Mouse (Mus musculus) adrenal gland, adult (tissue): ENCODE measurements around the gene Pglyrp1.
"Not testable (repeated sequence)": the region's sequence is repeated elsewhere in the genome, so short reads cannot be mapped to it uniquely, and the experiment has no call there.

Source experiments
- DNase-seq, 2 experiments: peaks; one replicate each; pipeline ENCODE4 v3.0.0; 2022 to 2023; ENCODE audit warnings: low spot score in 1 of 2; ENCODE audit not compliant: inconsistent age in 2 of 2

Pglyrp1 gene

GRCm38 (mm10) chr7:18871031-18871430 is at the start of gene Pglyrp1:
TSS of gene Pglyrp1 (plus strand) at chr7:18871331.
- not testable (repeated sequence) for DNase-seq

- DNase-seq = no peak
Observed at GRCm38 (mm10) chr7:18821507-18821906, 49.6 kb upstream of the Pglyrp1 start, which contains the start of gene Psg17. TSS of gene Psg17 (minus strand) at chr7:18821607.

GRCm38 (mm10) chr7:18827792-18828546 is 43.2 kb upstream of the Pglyrp1 start:
- no peak for DNase-seq

GRCm38 (mm10) chr7:18828592-18828991 is 42.5 kb upstream of the Pglyrp1 start:
- DNase-seq = peak in 1 of 2 experiments; percentile 55

- no peak for DNase-seq
Observed at GRCm38 (mm10) chr7:18829545-18829944, 41.6 kb upstream of the Pglyrp1 start.

GRCm38 (mm10) chr7:18832298-18832697 is 38.8 kb upstream of the Pglyrp1 start:
- no peak for DNase-seq

- peak in 1 of 2 experiments; percentile 67 for DNase-seq
Observed at GRCm38 (mm10) chr7:18839865-18840264, 31.3 kb upstream of the Pglyrp1 start, which contains the start of gene Mill2. TSS of gene Mill2 (plus strand) at chr7:18839966.

- peak; percentile 62 to 82 for DNase-seq
Observed at GRCm38 (mm10) chr7:18840386-18841173, 30.6 kb upstream of the Pglyrp1 start.

- peak in 1 of 2 experiments; percentile 28 for DNase-seq
Observed at GRCm38 (mm10) chr7:18841174-18841567, 30.0 kb upstream of the Pglyrp1 start.

GRCm38 (mm10) chr7:18844811-18845210 is 26.3 kb upstream of the Pglyrp1 start:
- no peak for DNase-seq

GRCm38 (mm10) chr7:18848395-18848794 is 22.7 kb upstream of the Pglyrp1 start:
- DNase-seq = no peak

- peak; percentile 12 to 70 for DNase-seq
Observed at GRCm38 (mm10) chr7:18858310-18858916, 12.7 kb upstream of the Pglyrp1 start.

GRCm38 (mm10) chr7:18862801-18863200 is 8.3 kb upstream of the Pglyrp1 start:
- DNase-seq = no peak

- DNase-seq = no peak
Observed at GRCm38 (mm10) chr7:18868491-18868890, 2.6 kb upstream of the Pglyrp1 start.

- no peak for DNase-seq
Observed at GRCm38 (mm10) chr7:18872014-18872802, 1.1 kb downstream of the Pglyrp1 start.

GRCm38 (mm10) chr7:18872816-18873215 is 1.7 kb downstream of the Pglyrp1 start:
- no peak for DNase-seq

GRCm38 (mm10) chr7:18873253-18873652 is 2.1 kb downstream of the Pglyrp1 start:
- DNase-seq = peak; percentile 59 to 89

- no peak for DNase-seq
Observed at GRCm38 (mm10) chr7:18875372-18875771, 4.2 kb downstream of the Pglyrp1 start.

GRCm38 (mm10) chr7:18878691-18879090 is 7.6 kb downstream of the Pglyrp1 start:
- DNase-seq = no peak

GRCm38 (mm10) chr7:18883991-18884744 is 13.0 kb downstream of the Pglyrp1 start:
- no peak for DNase-seq
